Mouse (Mus musculus): Measurements from ENCODE around the gene Cebpg.

The Cebpg gene

GRCm38 (mm10) chr7:35023251-35023650, 33.1 kb downstream of the Cebpg start:
- no peak for DNase-seq

GRCm38 (mm10) chr7:35021365-35021764, 35.0 kb downstream of the Cebpg start:
- no peak for DNase-seq

- DNase-seq: no peak
These were observed 41.1 kb downstream of the Cebpg start for GRCm38 (mm10) chr7:35015252-35015651.

GRCm38 (mm10) chr7:35013228-35013627, 43.1 kb downstream of the Cebpg start:
- DNase-seq: no peak

- DNase-seq: no peak
These were observed 49.7 kb downstream of the Cebpg start for GRCm38 (mm10) chr7:35006661-35007060.

- DNase-seq: no peak
These were observed 53.1 kb downstream of the Cebpg start for GRCm38 (mm10) chr7:35003171-35003737.

GRCm38 (mm10) chr7:35000839-35001238, 55.5 kb downstream of the Cebpg start:
- peak; percentile 29 to 73 for DNase-seq

Measured in kidney, postnatal 36 days (tissue).